Mouse (Mus musculus): ENCODE measurements at regions not wholly inside any gene's neighbourhood (a gene's known extent, or its start where the extent isn't known, plus 50 kb on each side); places are given as distances from the start of the nearest gene placed in this dataset.

- no peak for DNase-seq (ENCODE audit: low spot score in 2 of 2)
Observed at GRCm38 (mm10) chr8:23314275-23315123, 903.3 kb downstream of the Mrps31 start.

GRCm38 (mm10) chr8:23319556-23319955 is 908.4 kb downstream of the Mrps31 start:
- DNase-seq (ENCODE audit: low spot score in 2 of 2): peak; percentile 10 to 23

- no peak for DNase-seq (ENCODE audit: low spot score in 2 of 2)
Observed at GRCm38 (mm10) chr8:23321166-23321565, 910.0 kb downstream of the Mrps31 start.

DNA sequence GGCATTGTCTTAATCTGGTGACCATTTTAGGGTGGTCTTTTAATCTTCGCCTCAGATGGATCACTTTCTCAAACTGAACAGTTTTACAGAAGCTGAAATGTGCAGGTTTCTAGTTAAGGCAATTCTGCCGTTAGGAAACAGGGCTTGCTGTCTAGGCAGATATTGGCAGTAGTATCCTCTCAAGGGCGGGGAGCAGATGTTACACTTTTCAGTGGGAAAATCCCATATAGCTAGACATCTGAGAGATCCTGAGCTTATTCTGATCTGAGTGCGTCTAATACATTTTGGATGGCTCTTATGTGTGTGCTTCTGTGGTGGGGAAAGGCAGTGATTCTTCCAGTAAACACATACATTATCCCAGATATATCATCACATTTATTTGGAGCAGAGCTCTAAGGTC is 916.1 kb downstream of the Mrps31 start:
- DNase-seq (ENCODE audit: low spot score in 2 of 2): no peak

GRCm38 (mm10) chr8:23344161-23344560 is 933.0 kb downstream of the Mrps31 start:
- DNase-seq (ENCODE audit: low spot score in 2 of 2): peak; percentile 21 to 40

GRCm38 (mm10) chr8:23351367-23351930 is 940.3 kb downstream of the Mrps31 start:
- DNase-seq (ENCODE audit: low spot score in 2 of 2): no peak

- no peak for DNase-seq (ENCODE audit: low spot score in 2 of 2)
Observed at GRCm38 (mm10) chr8:23352259-23353106, 941.3 kb downstream of the Mrps31 start.

- DNase-seq (ENCODE audit: low spot score in 2 of 2): no peak
Observed at GRCm38 (mm10) chr8:23360061-23360622, 949.0 kb downstream of the Mrps31 start.

DNA sequence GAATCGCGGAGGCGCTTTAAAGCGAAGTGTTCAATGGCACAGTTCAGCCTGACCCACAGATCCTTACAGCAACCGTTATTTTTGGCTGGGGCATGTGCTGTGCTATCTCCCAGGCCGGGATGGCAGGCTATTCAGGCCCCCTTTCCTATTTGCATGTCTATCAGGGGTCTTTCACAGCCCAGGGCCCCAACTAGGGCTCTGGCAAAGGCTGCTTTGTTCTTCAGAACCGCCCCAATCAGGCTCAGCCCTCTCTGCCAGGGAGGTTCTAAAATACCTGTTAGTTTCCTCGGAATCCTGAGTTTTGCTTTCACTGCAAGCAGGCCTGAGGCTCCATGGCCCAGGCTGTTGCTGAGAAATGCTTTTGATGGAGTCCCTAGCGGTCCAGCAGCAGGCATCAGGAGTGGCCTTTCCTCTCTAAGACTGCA is 949.7 kb downstream of the Mrps31 start:
- no peak for DNase-seq (ENCODE audit: low spot score in 2 of 2)

Measured in right cerebral cortex, adult 2 months (tissue).